Mouse (Mus musculus): ENCODE results near the gene Basp1.

DNA sequence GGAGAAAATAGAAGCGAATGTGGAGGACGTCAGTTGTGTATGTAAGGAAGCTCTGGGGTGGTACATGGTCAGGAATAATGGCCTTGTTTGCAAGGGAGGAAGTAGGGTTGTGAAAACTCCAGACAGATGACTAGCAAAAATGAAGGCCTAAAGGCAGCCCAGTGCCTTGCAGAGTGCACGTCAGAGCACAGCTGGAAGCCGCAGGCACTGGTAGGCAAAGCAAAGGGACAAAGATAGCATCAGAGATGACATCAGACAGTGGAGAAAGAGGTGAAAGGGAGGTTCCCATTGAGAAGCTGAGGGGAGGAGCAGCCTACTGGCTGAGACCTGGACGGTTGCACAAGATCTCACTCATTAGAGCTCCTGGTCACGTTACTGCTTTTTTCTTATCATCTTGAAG is 58.8 kb downstream of the Basp1 start:
- no peak for TF ChIP-seq CTCF (IDR thresholded peaks at IDR 0.05; ENCODE audit: low read depth)
- TF ChIP-seq EP300 (IDR thresholded peaks at IDR 0.05; ENCODE audit: low read depth) = no peak

All from liver, embryonic 14.5 days (tissue).